Mouse (Mus musculus): ENCODE data around the gene Rph3al. TPM values are rescaled to one million over a fixed set of nuclear protein-coding genes. Genes with fewer than 3 reads are reported as not detected.

The Rph3al gene
- polyA plus RNA-seq, 1 experiment from 2014 or later: 2.7 TPM

GRCm38 (mm10) chr11:75963730-75964475, 25.7 kb upstream of the Rph3al start:
- H3K36me3 ChIP-seq (ENCODE audit: control insufficient read depth, insufficient read depth, low read length): no peaks in the 10 kb centered on the region
- H3K4me1 ChIP-seq (ENCODE audit: control insufficient read depth, insufficient read depth, low read length): peaks cover 27% of the 10 kb centered on the region
- ATAC-seq (ENCODE audit: insufficient number of reproducible peaks, low FRiP score, low TSS enrichment, low read depth) (no peak), DNase-seq (ENCODE audit: low spot score) (peak; percentile 61)
- H3K4me2 ChIP-seq (ENCODE audit: low read depth, severe bottlenecking): peak overlapping the region; percentile 18; the same call in 1 of the 2 replicates
- peaks cover 22% of the 10 kb centered on the region for H3K27me3 ChIP-seq (ENCODE audit: control insufficient read depth, insufficient read depth, low read length)
- H3K27ac ChIP-seq (replicated peaks; ENCODE audit: low read depth, low read length): no peak overlapping the region
- no peaks in the 10 kb centered on the region for H3K9me3 ChIP-seq (ENCODE audit: control insufficient read depth, low read length)
- 29% methylated on average over 11 of the region's 11 CpGs for WGBS
- 0 out of 2 replicates have a peak overlapping the region, but pooled peaks have one; percentile 13 for H3K9ac ChIP-seq (ENCODE audit: low read length)
- H3K4me3 ChIP-seq (ENCODE audit: low read depth, low read length): no peak overlapping the region

- Histone ChIP-seq H3K9ac (ENCODE audit: low read length) (no peak overlapping the region), H3K4me3 (ENCODE audit: low read depth, low read length) (no peak overlapping the region), H3K36me3 (ENCODE audit: control insufficient read depth, insufficient read depth, low read length) (no peaks in the 10 kb centered on the region), H3K4me1 (ENCODE audit: control insufficient read depth, insufficient read depth, low read length) (peaks cover 27% of the 10 kb centered on the region), H3K9me3 (ENCODE audit: control insufficient read depth, low read length) (no peaks in the 10 kb centered on the region), H3K4me2 (ENCODE audit: low read depth, severe bottlenecking) (no peak overlapping the region), H3K27me3 (ENCODE audit: control insufficient read depth, insufficient read depth, low read length) (peaks cover 16% of the 10 kb centered on the region), H3K27ac (replicated peaks; ENCODE audit: low read depth, low read length) (no peak overlapping the region)
- WGBS: 87% methylated on average over 7 of the region's 7 CpGs
- ATAC-seq (ENCODE audit: insufficient number of reproducible peaks, low FRiP score, low TSS enrichment, low read depth) (no peak), DNase-seq (ENCODE audit: low spot score) (no peak)
Observed at GRCm38 (mm10) chr11:75961782-75962181, 23.6 kb upstream of the Rph3al start.

- no peak for ATAC-seq (ENCODE audit: insufficient number of reproducible peaks, low FRiP score, low TSS enrichment, low read depth)
- WGBS: 83% methylated on average over 17 of the region's 17 CpGs
Observed at GRCm38 (mm10) chr11:75957124-75957832, 19.0 kb upstream of the Rph3al start.

GRCm38 (mm10) chr11:75956651-75957050, 18.4 kb upstream of the Rph3al start:
- H3K4me2 ChIP-seq (ENCODE audit: low read depth, severe bottlenecking): no peak overlapping the region
- no peak overlapping the region for H3K4me3 ChIP-seq (ENCODE audit: low read depth, low read length)
- ATAC-seq (ENCODE audit: insufficient number of reproducible peaks, low FRiP score, low TSS enrichment, low read depth) (no peak), DNase-seq (ENCODE audit: low spot score) (no peak)
- no peak overlapping the region for H3K9ac ChIP-seq (ENCODE audit: low read length)
- H3K27me3 ChIP-seq (ENCODE audit: control insufficient read depth, insufficient read depth, low read length): no peaks in the 10 kb centered on the region
- H3K36me3 ChIP-seq (ENCODE audit: control insufficient read depth, insufficient read depth, low read length): no peaks in the 10 kb centered on the region
- no peaks in the 10 kb centered on the region for H3K4me1 ChIP-seq (ENCODE audit: control insufficient read depth, insufficient read depth, low read length)
- 71% methylated on average over 8 of the region's 8 CpGs for WGBS
- H3K9me3 ChIP-seq (ENCODE audit: control insufficient read depth, low read length): no peaks in the 10 kb centered on the region
- H3K27ac ChIP-seq (replicated peaks; ENCODE audit: low read depth, low read length): no peak overlapping the region

More at GRCm38 (mm10) chr11:75957124-75957832, 19.0 kb upstream of the Rph3al start:
- Histone ChIP-seq H3K4me3 (ENCODE audit: low read depth, low read length) (no peak overlapping the region), H3K9ac (ENCODE audit: low read length) (no peak overlapping the region), H3K4me2 (ENCODE audit: low read depth, severe bottlenecking) (no peak overlapping the region), H3K9me3 (ENCODE audit: control insufficient read depth, low read length) (no peaks in the 10 kb centered on the region), H3K4me1 (ENCODE audit: control insufficient read depth, insufficient read depth, low read length) (no peaks in the 10 kb centered on the region), H3K27ac (replicated peaks; ENCODE audit: low read depth, low read length) (no peak overlapping the region), H3K27me3 (ENCODE audit: control insufficient read depth, insufficient read depth, low read length) (no peaks in the 10 kb centered on the region), H3K36me3 (ENCODE audit: control insufficient read depth, insufficient read depth, low read length) (no peaks in the 10 kb centered on the region)
- DNase-seq (ENCODE audit: low spot score): no peak

GRCm38 (mm10) chr11:75954896-75955295, 16.7 kb upstream of the Rph3al start:
- Histone ChIP-seq H3K4me2 (ENCODE audit: low read depth, severe bottlenecking) (no peak overlapping the region), H3K9ac (ENCODE audit: low read length) (no peak overlapping the region), H3K4me1 (ENCODE audit: control insufficient read depth, insufficient read depth, low read length) (no peaks in the 10 kb centered on the region), H3K9me3 (ENCODE audit: control insufficient read depth, low read length) (no peaks in the 10 kb centered on the region), H3K27me3 (ENCODE audit: control insufficient read depth, insufficient read depth, low read length) (no peaks in the 10 kb centered on the region), H3K27ac (replicated peaks; ENCODE audit: low read depth, low read length) (no peak overlapping the region), H3K4me3 (ENCODE audit: low read depth, low read length) (no peak overlapping the region), H3K36me3 (ENCODE audit: control insufficient read depth, insufficient read depth, low read length) (no peaks in the 10 kb centered on the region)
- DNase-seq (ENCODE audit: low spot score) (no peak), ATAC-seq (ENCODE audit: insufficient number of reproducible peaks, low FRiP score, low TSS enrichment, low read depth) (no peak)
- WGBS: 90% methylated on average over 9 of the region's 9 CpGs

GRCm38 (mm10) chr11:75951895-75952294, 13.7 kb upstream of the Rph3al start:
- H3K4me3 ChIP-seq (ENCODE audit: low read depth, low read length): no peak overlapping the region
- no peaks in the 10 kb centered on the region for H3K27me3 ChIP-seq (ENCODE audit: control insufficient read depth, insufficient read depth, low read length)
- no peak for DNase-seq (ENCODE audit: low spot score)
- H3K4me1 ChIP-seq (ENCODE audit: control insufficient read depth, insufficient read depth, low read length): 0 out of 2 replicates have a peak, but pooled peaks cover 6% of the 10 kb centered on the region
- H3K4me2 ChIP-seq (ENCODE audit: low read depth, severe bottlenecking): no peak overlapping the region
- ATAC-seq (ENCODE audit: insufficient number of reproducible peaks, low FRiP score, low TSS enrichment, low read depth): no peak
- H3K9me3 ChIP-seq (ENCODE audit: control insufficient read depth, low read length): no peaks in the 10 kb centered on the region
- no peaks in the 10 kb centered on the region for H3K36me3 ChIP-seq (ENCODE audit: control insufficient read depth, insufficient read depth, low read length)
- no peak overlapping the region for H3K27ac ChIP-seq (replicated peaks; ENCODE audit: low read depth, low read length)
- WGBS: 75% methylated on average over 5 of the region's 5 CpGs
- H3K9ac ChIP-seq (ENCODE audit: low read length): no peak overlapping the region

- H3K36me3 ChIP-seq (ENCODE audit: control insufficient read depth, insufficient read depth, low read length): no peaks in the 10 kb centered on the region
- H3K9ac ChIP-seq (ENCODE audit: low read length): no peak overlapping the region
- H3K27ac ChIP-seq (replicated peaks; ENCODE audit: low read depth, low read length): no peak overlapping the region
- H3K27me3 ChIP-seq (ENCODE audit: control insufficient read depth, insufficient read depth, low read length): no peaks in the 10 kb centered on the region
- no peaks in the 10 kb centered on the region for H3K9me3 ChIP-seq (ENCODE audit: control insufficient read depth, low read length)
- H3K4me1 ChIP-seq (ENCODE audit: control insufficient read depth, insufficient read depth, low read length): peaks cover 6% of the 10 kb centered on the region; the same call in 1 of the 2 replicates
- DNase-seq (ENCODE audit: low spot score) (no peak), ATAC-seq (ENCODE audit: insufficient number of reproducible peaks, low FRiP score, low TSS enrichment, low read depth) (no peak)
- WGBS: 83% methylated on average over 3 of the region's 3 CpGs
- H3K4me3 ChIP-seq (ENCODE audit: low read depth, low read length): no peak overlapping the region
- H3K4me2 ChIP-seq (ENCODE audit: low read depth, severe bottlenecking): no peak overlapping the region
Observed at GRCm38 (mm10) chr11:75950459-75950858, 12.2 kb upstream of the Rph3al start.

- ATAC-seq (ENCODE audit: insufficient number of reproducible peaks, low FRiP score, low TSS enrichment, low read depth) (no peak), DNase-seq (ENCODE audit: low spot score) (no peak)
- Histone ChIP-seq H3K9ac (ENCODE audit: low read length) (no peak overlapping the region), H3K4me1 (ENCODE audit: control insufficient read depth, insufficient read depth, low read length) (peaks cover 6% of the 10 kb centered on the region; the same call in 1 of the 2 replicates), H3K27me3 (ENCODE audit: control insufficient read depth, insufficient read depth, low read length) (no peaks in the 10 kb centered on the region), H3K4me2 (ENCODE audit: low read depth, severe bottlenecking) (no peak overlapping the region), H3K27ac (replicated peaks; ENCODE audit: low read depth, low read length) (no peak overlapping the region), H3K36me3 (ENCODE audit: control insufficient read depth, insufficient read depth, low read length) (no peaks in the 10 kb centered on the region), H3K4me3 (ENCODE audit: low read depth, low read length) (no peak overlapping the region), H3K9me3 (ENCODE audit: control insufficient read depth, low read length) (no peaks in the 10 kb centered on the region)
- 24% methylated on average over 3 of the region's 3 CpGs for WGBS
Observed at GRCm38 (mm10) chr11:75948789-75949188, 10.6 kb upstream of the Rph3al start.

All from limb, embryonic 11.5 days (tissue).